16 mouse cellular contexts compared by ENCODE assay signal in genomic region chr4:45739696-45740095, GRCm38 (mm10). TPM values are rescaled to one million over a fixed set of nuclear protein-coding genes. Genes with fewer than 3 reads are reported as not detected.
DNase-seq lines count a peak whose midpoint lies in the region; ATAC-seq and TF ChIP-seq lines count a peak whose summit lies in the region.
"Had no signal": no experiment of that assay in that cellular context is flagged by ENCODE, and none has a peak within 500 bp of the region (broad histone marks: within the 10 kb centered on the region; RNA-seq: fewer than 3 reads in every experiment).

No protein-coding gene starts in this region.

- H3K4me3 ChIP-seq in heart, adult 2 months, result no peak overlapping the region
- no peak overlapping the region for H3K4me3 ChIP-seq in heart, embryonic 11.5 days (ENCODE audit: low read depth, low read length)
- H3K4me3 ChIP-seq in lung, embryonic 14.5 days (ENCODE audit: low read depth, low read length), result no peak overlapping the region
- no peak overlapping the region for H3K4me3 ChIP-seq in lung, postnatal 0 days (ENCODE audit: low read depth, low read length)
- H3K4me3 ChIP-seq: kidney, embryonic 15.5 days; megakaryocyte, embryonic 14.5 days had no signal

- H3K27me3 ChIP-seq in heart, adult 2 months (ENCODE audit: control insufficient read depth, insufficient read depth, low read length), result no peaks in the 10 kb centered on the region
- peaks cover 4% of the 10 kb centered on the region; the same call in 1 of the 2 replicates for H3K27me3 ChIP-seq in heart, embryonic 11.5 days (ENCODE audit: control insufficient read depth, insufficient read depth, low read length)
- no peaks in the 10 kb centered on the region for H3K27me3 ChIP-seq in lung, embryonic 14.5 days (ENCODE audit: insufficient read depth, low read length)
- 0 out of 2 replicates have a peak, but pooled peaks cover 3% of the 10 kb centered on the region for H3K27me3 ChIP-seq in lung, postnatal 0 days (replicated peaks; ENCODE audit: insufficient read depth, low read length)

- WGBS in heart, adult 2 months, result 31% methylated on average over 3 of the region's 3 CpGs
- WGBS in heart, embryonic 11.5 days (ENCODE audit: insufficient replicate concordance), result 54% methylated on average over 3 of the region's 3 CpGs
- 31% methylated on average over 3 of the region's 3 CpGs for WGBS in lung, embryonic 14.5 days
- WGBS in lung, postnatal 0 days, result 36% methylated on average over 3 of the region's 3 CpGs

- H3K36me3 ChIP-seq in heart, adult 2 months (ENCODE audit: control insufficient read depth, insufficient read depth, low read length), result no peaks in the 10 kb centered on the region
- H3K36me3 ChIP-seq in heart, embryonic 11.5 days (ENCODE audit: control insufficient read depth, insufficient read depth, low read length), result no peaks in the 10 kb centered on the region
- H3K36me3 ChIP-seq in lung, embryonic 14.5 days (ENCODE audit: insufficient read depth), result no peaks in the 10 kb centered on the region
- no peaks in the 10 kb centered on the region for H3K36me3 ChIP-seq in lung, postnatal 0 days (ENCODE audit: insufficient read depth, low read length)
- H3K36me3 ChIP-seq: kidney, embryonic 15.5 days had no signal

- ATAC-seq in heart, embryonic 11.5 days (replicated peaks; ENCODE audit: insufficient number of reproducible peaks, low FRiP score, low TSS enrichment), result no peak
- ATAC-seq in lung, embryonic 14.5 days (ENCODE audit: insufficient read depth), result no peak; the same call in 1 of the 2 replicates
- ATAC-seq in lung, postnatal 0 days, result no peak
- ATAC-seq: forebrain, embryonic 14.5 days; liver, postnatal 0 days had no signal

- TF ChIP-seq POLR2A in heart, adult 2 months (IDR thresholded peaks at IDR 0.05; ENCODE audit: insufficient read depth, low read depth, low read length), result no peak

- no peak for TF ChIP-seq CTCF in heart, adult 2 months (IDR thresholded peaks at IDR 0.05)
- no peak for TF ChIP-seq CTCF in lung, embryonic 14.5 days (IDR thresholded peaks at IDR 0.05; ENCODE audit: low read depth)
- TF ChIP-seq CTCF in lung, postnatal 0 days (IDR thresholded peaks at IDR 0.05), result no peak

- intact Hi-C loops in heart, adult 2 months (cut with DNase I), result loop anchor here (2.0 kb wide), 1 partner anchor 21 kb away; no protein-coding TSS in a partner anchor

- no peak overlapping the region for H3K27ac ChIP-seq in heart, adult 2 months
- H3K27ac ChIP-seq in heart, embryonic 11.5 days (ENCODE audit: low read depth, low read length), result no peak overlapping the region
- no peak overlapping the region for H3K27ac ChIP-seq in lung, embryonic 14.5 days (ENCODE audit: low read depth)
- H3K27ac ChIP-seq in lung, postnatal 0 days (ENCODE audit: low read length), result no peak overlapping the region
- H3K27ac ChIP-seq: kidney, embryonic 15.5 days; stomach, postnatal 0 days had no signal

- H3K9me3 ChIP-seq in heart, embryonic 11.5 days (replicated peaks; ENCODE audit: control insufficient read depth, low read length), result no peaks in the 10 kb centered on the region
- H3K9me3 ChIP-seq in lung, embryonic 14.5 days (ENCODE audit: low read depth, low read length), result no peaks in the 10 kb centered on the region
- H3K9me3 ChIP-seq in lung, postnatal 0 days (ENCODE audit: low read length), result no peaks in the 10 kb centered on the region
- H3K9me3 ChIP-seq: kidney, embryonic 15.5 days; megakaryocyte, embryonic 14.5 days had no signal

- no peak overlapping the region for H3K4me2 ChIP-seq in heart, embryonic 11.5 days
- no peak overlapping the region for H3K4me2 ChIP-seq in lung, embryonic 14.5 days
- no peak overlapping the region for H3K4me2 ChIP-seq in lung, postnatal 0 days (replicated peaks; ENCODE audit: low read depth, low read length)
- H3K4me2 ChIP-seq: kidney, embryonic 15.5 days had no signal

- peak; percentile 81 to 88 for DNase-seq in cerebellum, postnatal 10 days
- DNase-seq in cerebellum, adult 11 months, result no peak
- DNase-seq in heart, adult 2 months, result peak; percentile 33 to 68
- DNase-seq in lung, embryonic 14.5 days, result peak; percentile 42
- no peak for DNase-seq in lung, postnatal 0 days (ENCODE audit: low spot score)
- peak; percentile 23 for DNase-seq in lung, postnatal 25 days (ENCODE audit: low spot score)
- DNase-seq in neural tube, embryonic 10.5 days (ENCODE audit: extremely low spot score, low spot score), result no peak
- DNase-seq: cerebellum, adult 11-12 months; layer of hippocampus, postnatal 36 days; liver, postnatal 0 days; thymus, postnatal 25 days had no signal

- H3K79me2 ChIP-seq in heart, adult 2 months (replicated peaks; ENCODE audit: control insufficient read depth, insufficient read depth, low read length), result no peaks in the 10 kb centered on the region

- no peak overlapping the region for H3K9ac ChIP-seq in heart, adult 2 months (ENCODE audit: low read depth, low read length)
- no peak overlapping the region for H3K9ac ChIP-seq in heart, embryonic 11.5 days (ENCODE audit: low read depth, low read length)
- H3K9ac ChIP-seq in lung, embryonic 14.5 days, result no peak overlapping the region
- H3K9ac ChIP-seq in lung, postnatal 0 days (replicated peaks; ENCODE audit: low read depth), result no peak overlapping the region
- H3K9ac ChIP-seq: kidney, embryonic 15.5 days; liver, postnatal 0 days had no signal

- H3K4me1 ChIP-seq in heart, adult 2 months (ENCODE audit: control insufficient read depth, insufficient read depth, low read length), result no peaks in the 10 kb centered on the region
- peaks cover 3% of the 10 kb centered on the region; the same call in 1 of the 2 replicates for H3K4me1 ChIP-seq in heart, embryonic 11.5 days (ENCODE audit: control insufficient read depth, insufficient read depth, low read length)
- peaks cover 7% of the 10 kb centered on the region; the same call in 1 of the 2 replicates for H3K4me1 ChIP-seq in lung, embryonic 14.5 days (ENCODE audit: insufficient read depth)
- H3K4me1 ChIP-seq in lung, postnatal 0 days (ENCODE audit: insufficient read depth, low read depth, low read length), result no peaks in the 10 kb centered on the region
- H3K4me1 ChIP-seq: megakaryocyte, embryonic 14.5 days had no signal

- TF ChIP-seq EP300 in heart, adult 2 months (IDR thresholded peaks at IDR 0.05; ENCODE audit: insufficient read depth, low read depth, low read length), result no peak
- no peak for TF ChIP-seq EP300 in lung, postnatal 0 days (IDR thresholded peaks at IDR 0.05)

RNA-seq across cellular contexts. Expression of gene Aldh1b1, which starts 59.1 kb away (rescaled TPM):
- total RNA-seq in heart, adult 2 months (2021), result 10 to 100 TPM; 12.3 to 12.7 TPM
- 18.9 and 22.2 TPM in 2 replicates for polyA plus RNA-seq in heart, adult 2 months (2012; rRNA removed)
- polyA plus RNA-seq in heart, embryonic 11.5 days (2014; fragmentation: Nextera tagmentation; extraction: Ambion mirVana), result 33.1 and 49.0 TPM in 2 replicates
- 0.83 and 2.6 TPM in 2 replicates for polyA plus RNA-seq in lung, embryonic 14.5 days (2014; fragmentation: Nextera tagmentation; extraction: Ambion mirVana)
- 3.7 and 5.5 TPM in 2 replicates for polyA plus RNA-seq in lung, postnatal 0 days (2015; fragmentation: Nextera tagmentation; extraction: Ambion mirVana)

Comparison
In these comparisons a context has a peak if more than half of its experiments do, and no peak if none do; other contexts are left out.
1. DNase-seq: peak in cerebellum, postnatal 10 days (2 of 2), heart, adult 2 months (2 of 2), lung, embryonic 14.5 days (single experiment) and lung, postnatal 25 days (single experiment); none in cerebellum, adult 11 months (single experiment), lung, postnatal 0 days (single experiment) and neural tube, embryonic 10.5 days (single experiment).